Mouse (Mus musculus) granulocyte monocyte progenitor cell, adult 5-6 weeks (primary cell): ENCODE measurements around the gene Stk10. TPM values are rescaled to one million over a fixed set of nuclear protein-coding genes. Genes with fewer than 3 reads are reported as not detected.
"Not testable (repeated sequence)": the region's sequence is repeated elsewhere in the genome, so short reads cannot be mapped to it uniquely, and the experiment has no call there.

ENCODE experiments used
- ATAC-seq: replicated peaks from 2 replicates; pipeline ENCODE4 v1.8.0; 2016; ENCODE audit warnings: mild to moderate bottlenecking, moderate TSS enrichment, inconsistent platforms; ENCODE audit not compliant: poor library complexity, severe bottlenecking
- total RNA-seq, 2 experiments: library from RNA; stranded (forward) in 1 of 2; stranded (reverse) in 1 of 2; fragments of 200-712, 200-1000 nt in 1 of 2; fragments of >200 nt in 1 of 2; fragmentation: Nextera tagmentation in 1 of 2; gene quantifications; 2 replicates each; pipeline ENCODE4 v1.2.3; 2014 to 2017

Stk10 gene
- total RNA-seq (2014; fragmentation: Nextera tagmentation): 13.3 and 15.7 TPM in 2 replicates
- total RNA-seq (2017): 12.7 and 13.2 TPM in 2 replicates

GRCm38 (mm10) chr11:32532765-32533481 is at the start of gene Stk10:
TSS of gene Stk10 (plus strand) at chr11:32533305.
- ATAC-seq: peak; percentile 71

GRCm38 (mm10) chr11:32485290-32485689 is 47.8 kb upstream of the Stk10 start:
- ATAC-seq: no peak

GRCm38 (mm10) chr11:32486621-32487020 is 46.5 kb upstream of the Stk10 start:
- ATAC-seq: 0 out of 2 replicates have a peak, but pooled peaks have one; percentile 30

- no peak for ATAC-seq
Observed at GRCm38 (mm10) chr11:32487501-32487900, 45.6 kb upstream of the Stk10 start.

- ATAC-seq: no peak
Observed at GRCm38 (mm10) chr11:32488344-32488743, 44.8 kb upstream of the Stk10 start.

- ATAC-seq: peak; percentile 90
Observed at GRCm38 (mm10) chr11:32488808-32489670, 44.1 kb upstream of the Stk10 start.

GRCm38 (mm10) chr11:32491079-32491478 is 42.0 kb upstream of the Stk10 start:
- ATAC-seq: no peak

- no peak for ATAC-seq
Observed at GRCm38 (mm10) chr11:32493312-32493711, 39.8 kb upstream of the Stk10 start.

GRCm38 (mm10) chr11:32495283-32495682 is 37.8 kb upstream of the Stk10 start:
- no peak for ATAC-seq

- no peak for ATAC-seq
Observed at GRCm38 (mm10) chr11:32498757-32499535, 34.2 kb upstream of the Stk10 start.

GRCm38 (mm10) chr11:32499931-32500330 is 33.2 kb upstream of the Stk10 start:
- no peak for ATAC-seq

GRCm38 (mm10) chr11:32503711-32504110 is 29.4 kb upstream of the Stk10 start:
- ATAC-seq: no peak

- no peak for ATAC-seq
Observed at GRCm38 (mm10) chr11:32505091-32505739, 27.9 kb upstream of the Stk10 start.

- no peak for ATAC-seq
Observed at GRCm38 (mm10) chr11:32510930-32511329, 22.2 kb upstream of the Stk10 start.

GRCm38 (mm10) chr11:32514853-32515252 is 18.3 kb upstream of the Stk10 start:
- ATAC-seq: not testable (repeated sequence)

GRCm38 (mm10) chr11:32516091-32516490 is 17.0 kb upstream of the Stk10 start:
- no peak for ATAC-seq

GRCm38 (mm10) chr11:32516916-32517712 is 16.0 kb upstream of the Stk10 start:
- no peak for ATAC-seq

- no peak for ATAC-seq
Observed at GRCm38 (mm10) chr11:32518770-32519169, 14.3 kb upstream of the Stk10 start.

- no peak for ATAC-seq
Observed at GRCm38 (mm10) chr11:32519354-32519753, 13.8 kb upstream of the Stk10 start.
